Mouse (Mus musculus) lung, postnatal 0 days (tissue): ENCODE measurements around the gene Trim2.

Experiments
- CTCF ChIP-seq: IDR thresholded peaks from 2 replicates; pipeline ENCODE4 v1.5.1; 2016; ENCODE audit warnings: antibody characterized with exemption, mild to moderate bottlenecking
- EP300 ChIP-seq: IDR thresholded peaks from 2 replicates; pipeline ENCODE4 v1.6.1; 2016; ENCODE audit warnings: antibody characterized with exemption, mild to moderate bottlenecking, control low read depth

DNA sequence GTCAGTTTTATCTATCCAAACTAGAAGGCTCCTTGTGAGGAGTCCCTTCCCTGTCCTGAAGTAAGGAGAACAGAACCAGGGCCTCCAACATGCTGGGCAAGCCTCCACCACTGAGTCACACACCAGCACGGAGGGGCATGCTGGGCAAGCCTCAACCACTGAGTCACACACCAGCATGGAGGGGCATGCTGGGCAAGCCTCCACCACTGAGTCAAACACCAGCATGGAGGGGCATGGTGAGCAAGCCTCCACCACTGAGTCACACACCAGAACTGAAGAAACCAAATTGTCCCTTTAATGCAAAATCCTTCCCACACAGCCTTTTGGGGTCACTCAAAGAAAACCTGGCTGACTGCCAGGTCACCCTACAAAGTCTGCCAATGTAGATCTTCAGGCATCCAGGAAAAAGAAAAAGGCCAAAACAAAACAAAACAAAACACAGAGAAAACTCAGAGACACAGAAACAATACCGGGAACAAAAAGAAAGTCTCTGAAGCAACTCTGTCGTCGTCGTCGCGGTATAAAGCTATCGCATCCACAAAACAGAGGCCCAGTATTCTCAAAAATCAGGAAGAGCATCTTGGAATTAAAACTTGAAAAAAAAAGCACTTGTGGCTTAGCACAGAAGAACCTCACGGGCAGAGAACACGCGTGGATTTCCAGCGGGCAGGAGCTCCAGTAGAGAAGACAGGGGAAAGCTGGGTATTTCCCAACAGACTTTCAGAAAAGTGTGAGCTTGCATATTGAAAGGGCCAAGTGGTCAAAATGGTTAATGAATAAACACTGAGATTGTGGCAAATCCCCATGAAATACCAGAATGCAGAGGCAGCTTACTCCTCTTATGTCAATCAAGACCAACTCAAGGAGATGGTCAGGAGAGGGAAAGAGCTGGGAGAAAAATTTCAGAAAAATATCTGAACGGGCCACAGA is 12.7 kb downstream of the Trim2 start:
- no peak for TF ChIP-seq CTCF
- no peak for TF ChIP-seq EP300
